In genomic region chr9:57643856-57644180, GRCm38 (mm10) we compare ENCODE assay signal across 8 mouse cellular contexts. TPM values are rescaled to one million over a fixed set of nuclear protein-coding genes. Genes with fewer than 3 reads are reported as not detected.
DNase-seq lines count a peak whose midpoint lies in the region; ATAC-seq and TF ChIP-seq lines count a peak whose summit lies in the region.

No protein-coding gene starts in this region.

- no peaks in the 10 kb centered on the region for H3K9me3 ChIP-seq in liver, embryonic 13.5 days (replicated peaks)
- no peaks in the 10 kb centered on the region for H3K9me3 ChIP-seq in neural tube, embryonic 13.5 days

- H3K4me1 ChIP-seq in lung, adult 2 months (ENCODE audit: control insufficient read depth, insufficient read depth, low read length), result peaks cover 32% of the 10 kb centered on the region
- peaks cover 88% of the 10 kb centered on the region for H3K4me1 ChIP-seq in liver, embryonic 13.5 days (replicated peaks)
- H3K4me1 ChIP-seq in neural tube, embryonic 13.5 days (replicated peaks), result peaks cover 58% of the 10 kb centered on the region

- 21% methylated on average over 7 of the region's 7 CpGs for WGBS in lung, adult 2 months
- 11% methylated on average over 7 of the region's 7 CpGs for WGBS in liver, embryonic 13.5 days (ENCODE audit: insufficient replicate concordance)
- 52% methylated on average over 7 of the region's 7 CpGs for WGBS in neural tube, embryonic 13.5 days

- peak; percentile 15 for ATAC-seq in granulocyte monocyte progenitor cell, adult 5-6 weeks (replicated peaks; ENCODE audit: poor library complexity, severe bottlenecking)
- ATAC-seq in liver, embryonic 13.5 days (ENCODE audit: low read depth), result peak; percentile 35
- no peak for ATAC-seq in neural tube, embryonic 13.5 days (ENCODE audit: low read depth)
- ATAC-seq in inflammation-experienced regulatory T-cells, adult 6 months, result no peak

- no peak for DNase-seq in lung, adult 2 months
- no peak for DNase-seq in lung, postnatal 10 days
- DNase-seq in liver, embryonic 13.5 days, result peak; percentile 58
- DNase-seq in frontal cortex, adult 2 months (ENCODE audit: extremely low spot score in 1 of 2, low spot score in 1 of 2), result no peak
- DNase-seq in left cerebral cortex, adult 11 months (ENCODE audit: low spot score), result no peak

- H3K9ac ChIP-seq in liver, embryonic 13.5 days, result peak overlapping the region; percentile 96
- H3K9ac ChIP-seq in neural tube, embryonic 13.5 days, result peak overlapping the region; percentile 100

- H3K27me3 ChIP-seq in liver, embryonic 13.5 days, result no peaks in the 10 kb centered on the region
- no peaks in the 10 kb centered on the region for H3K27me3 ChIP-seq in neural tube, embryonic 13.5 days

- peak overlapping the region; percentile 30 for H3K4me3 ChIP-seq in lung, adult 2 months (replicated peaks; ENCODE audit: extremely low read depth, low read depth, low read length)
- peak overlapping the region; percentile 88 for H3K4me3 ChIP-seq in liver, embryonic 13.5 days (replicated peaks)
- peak overlapping the region; percentile 98 for H3K4me3 ChIP-seq in neural tube, embryonic 13.5 days

- peak overlapping the region; percentile 95 for H3K27ac ChIP-seq in liver, embryonic 13.5 days
- no peak overlapping the region for H3K27ac ChIP-seq in neural tube, embryonic 13.5 days (replicated peaks)

- peaks cover 14% of the 10 kb centered on the region; the same call in 1 of the 2 replicates for H3K36me3 ChIP-seq in liver, embryonic 13.5 days
- peaks cover 10% of the 10 kb centered on the region for H3K36me3 ChIP-seq in neural tube, embryonic 13.5 days

- H3K4me2 ChIP-seq in liver, embryonic 13.5 days, result peak overlapping the region; percentile 98
- peak overlapping the region; percentile 94 for H3K4me2 ChIP-seq in neural tube, embryonic 13.5 days

- no peak for TF ChIP-seq POLR2A in lung, adult 2 months (IDR thresholded peaks at IDR 0.05; ENCODE audit: borderline replicate concordance, extremely low read depth, low read depth, low read length)

- no peak for TF ChIP-seq CTCF in lung, adult 2 months (IDR thresholded peaks at IDR 0.05; ENCODE audit: insufficient read depth, low read length)

RNA-seq across cellular contexts. Expression of gene Csk, which starts 9.6 kb away (rescaled TPM):
- polyA plus RNA-seq in lung, adult 2 months (2012; rRNA removed), result 68.7 and 79.3 TPM in 2 replicates
- 86.9 and 92.3 TPM in 2 replicates for total RNA-seq in granulocyte monocyte progenitor cell, adult 5-6 weeks (2014; fragmentation: Nextera tagmentation)
- total RNA-seq in granulocyte monocyte progenitor cell, adult 5-6 weeks (2017), result 83.8 and 113 TPM in 2 replicates
- 20.7 and 21.7 TPM in 2 replicates for polyA plus RNA-seq in liver, embryonic 13.5 days (2015; fragmentation: Nextera tagmentation; extraction: Ambion mirVana)
- 43.7 and 43.9 TPM in 2 replicates for polyA plus RNA-seq in neural tube, embryonic 13.5 days (2015; fragmentation: Nextera tagmentation; extraction: Ambion mirVana)
- polyA plus RNA-seq in frontal cortex, adult 2 months (2012; rRNA removed), result 66.1 and 86.0 TPM in 2 replicates
- polyA plus RNA-seq in inflammation-experienced regulatory T-cells, adult 6 months (2017; shearing (Covaris generic)), result 100 to 1,000 TPM; 113 to 133 (median 122) TPM

RNA-seq across cellular contexts. Expression of gene Lman1l, which starts 23.2 kb away (rescaled TPM):
- polyA plus RNA-seq in lung, adult 2 months (2012; rRNA removed), result 0.06 and 0.08 TPM in 2 replicates
- not detected in 2 replicates for total RNA-seq in granulocyte monocyte progenitor cell, adult 5-6 weeks (2014; fragmentation: Nextera tagmentation)
- not detected in 2 replicates for total RNA-seq in granulocyte monocyte progenitor cell, adult 5-6 weeks (2017)
- polyA plus RNA-seq in liver, embryonic 13.5 days (2015; fragmentation: Nextera tagmentation; extraction: Ambion mirVana), result 0.06 TPM in 1 of 2 replicates, not detected in the other
- not detected in 2 replicates for polyA plus RNA-seq in neural tube, embryonic 13.5 days (2015; fragmentation: Nextera tagmentation; extraction: Ambion mirVana)
- polyA plus RNA-seq in frontal cortex, adult 2 months (2012; rRNA removed), result 0.08 and 0.12 TPM in 2 replicates
- polyA plus RNA-seq in inflammation-experienced regulatory T-cells, adult 6 months (2017; shearing (Covaris generic)), result under 1 TPM; 0.23 to 0.97 (median 0.40) TPM

RNA-seq across cellular contexts. Expression of gene Cplx3, which starts 37.7 kb away (rescaled TPM):
- polyA plus RNA-seq in lung, adult 2 months (2012; rRNA removed), result not detected in 2 replicates
- total RNA-seq in granulocyte monocyte progenitor cell, adult 5-6 weeks (2014; fragmentation: Nextera tagmentation), result not detected in 2 replicates
- total RNA-seq in granulocyte monocyte progenitor cell, adult 5-6 weeks (2017), result not detected in 2 replicates
- polyA plus RNA-seq in liver, embryonic 13.5 days (2015; fragmentation: Nextera tagmentation; extraction: Ambion mirVana), result not detected in 2 replicates
- polyA plus RNA-seq in neural tube, embryonic 13.5 days (2015; fragmentation: Nextera tagmentation; extraction: Ambion mirVana), result not detected in 2 replicates
- polyA plus RNA-seq in frontal cortex, adult 2 months (2012; rRNA removed), result 17.6 and 18.4 TPM in 2 replicates
- polyA plus RNA-seq in inflammation-experienced regulatory T-cells, adult 6 months (2017; shearing (Covaris generic)), result not detected

RNA-seq across cellular contexts. Expression of gene Cyp1a2, which starts 39.7 kb away (rescaled TPM):
- polyA plus RNA-seq in lung, adult 2 months (2012; rRNA removed), result 0.23 and 0.44 TPM in 2 replicates
- not detected in 2 replicates for total RNA-seq in granulocyte monocyte progenitor cell, adult 5-6 weeks (2014; fragmentation: Nextera tagmentation)
- total RNA-seq in granulocyte monocyte progenitor cell, adult 5-6 weeks (2017), result not detected in 2 replicates
- polyA plus RNA-seq in liver, embryonic 13.5 days (2015; fragmentation: Nextera tagmentation; extraction: Ambion mirVana), result 0.10 TPM in 1 of 2 replicates, not detected in the other
- polyA plus RNA-seq in neural tube, embryonic 13.5 days (2015; fragmentation: Nextera tagmentation; extraction: Ambion mirVana), result not detected in 2 replicates
- polyA plus RNA-seq in frontal cortex, adult 2 months (2012; rRNA removed), result 1.1 TPM in 1 of 2 replicates, not detected in the other
- polyA plus RNA-seq in inflammation-experienced regulatory T-cells, adult 6 months (2017; shearing (Covaris generic)), result not detected

RNA-seq across cellular contexts. Expression of gene Cyp1a1, which starts 43.9 kb away (rescaled TPM):
- 28.8 and 37.7 TPM in 2 replicates for polyA plus RNA-seq in lung, adult 2 months (2012; rRNA removed)
- total RNA-seq in granulocyte monocyte progenitor cell, adult 5-6 weeks (2014; fragmentation: Nextera tagmentation), result not detected in 2 replicates
- not detected in 2 replicates for total RNA-seq in granulocyte monocyte progenitor cell, adult 5-6 weeks (2017)
- polyA plus RNA-seq in liver, embryonic 13.5 days (2015; fragmentation: Nextera tagmentation; extraction: Ambion mirVana), result 0.17 and 0.22 TPM in 2 replicates
- 0.15 TPM in 1 of 2 replicates, not detected in the other for polyA plus RNA-seq in neural tube, embryonic 13.5 days (2015; fragmentation: Nextera tagmentation; extraction: Ambion mirVana)
- 0.08 TPM in 2 replicates for polyA plus RNA-seq in frontal cortex, adult 2 months (2012; rRNA removed)
- polyA plus RNA-seq in inflammation-experienced regulatory T-cells, adult 6 months (2017; shearing (Covaris generic)), result under 1 TPM in 2 of 3 experiments, not detected in 1; 0.21 TPM

Comparison
In these comparisons a context has a peak if more than half of its experiments do, and no peak if none do; other contexts are left out.
1. H3K4me3 ChIP-seq: peak in every context shown above with its lines; median percentile 98 in neural tube, embryonic 13.5 days; 88 in liver, embryonic 13.5 days; 30 in lung, adult 2 months.
2. ATAC-seq: peak in granulocyte monocyte progenitor cell, adult 5-6 weeks (single experiment) and liver, embryonic 13.5 days (single experiment); none in neural tube, embryonic 13.5 days (single experiment) and inflammation-experienced regulatory T-cells, adult 6 months (single experiment).
3. RNA of gene Cplx3, which starts 37.7 kb away (polyA plus RNA-seq): 17.6 to 18.4 TPM in frontal cortex, adult 2 months; not detected in neural tube, embryonic 13.5 days, not detected in lung, adult 2 months, not detected in liver, embryonic 13.5 days and not detected in inflammation-experienced regulatory T-cells, adult 6 months; every median in the first group is over 10 times any median in the second.